Mouse (Mus musculus): Measurements from ENCODE around the gene Dchs2.

The Dchs2 gene

DNA sequence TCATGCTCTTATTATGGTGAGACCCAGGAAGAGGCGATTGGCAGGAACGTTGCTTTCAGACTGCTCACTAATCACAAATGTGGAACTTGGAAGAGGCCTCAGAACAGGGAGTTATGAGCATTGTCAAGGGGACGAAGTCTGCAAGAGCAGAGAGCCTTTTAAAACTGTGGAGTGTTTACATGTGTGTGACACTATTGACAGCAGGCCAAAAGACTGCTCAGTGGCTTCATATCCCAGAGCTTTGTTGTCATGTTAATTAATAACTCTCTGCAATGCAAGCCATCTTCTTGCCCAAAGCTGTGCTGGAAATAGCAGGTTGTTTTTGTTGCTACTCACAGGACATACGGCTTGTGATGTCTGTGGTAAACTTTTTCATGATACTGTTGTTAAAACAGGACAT is 27.9 kb downstream of the Dchs2 start:
- DNase-seq (ENCODE audit: low spot score in 2 of 2) = no peak

DNA sequence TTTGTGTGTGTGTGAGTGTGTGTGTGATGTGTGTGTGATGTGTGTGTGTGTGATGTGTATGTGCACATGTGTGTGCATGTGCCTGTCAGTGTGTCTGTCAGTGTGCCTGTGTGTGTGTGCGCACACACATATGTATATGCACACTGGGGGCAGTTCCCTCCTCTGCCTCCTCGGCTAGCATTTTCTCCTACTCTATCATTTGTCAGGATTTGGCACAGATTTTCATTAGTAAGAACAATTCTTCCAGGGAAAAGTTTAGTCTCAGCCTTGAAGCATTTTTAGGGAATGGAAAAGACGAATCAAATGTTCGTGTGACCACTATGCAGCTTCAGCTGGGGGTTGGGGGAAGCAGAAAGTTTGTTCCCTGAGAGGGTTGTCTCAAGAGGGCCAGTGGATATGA is 28.4 kb downstream of the Dchs2 start:
- no peak for DNase-seq (ENCODE audit: low spot score in 2 of 2)

DNA sequence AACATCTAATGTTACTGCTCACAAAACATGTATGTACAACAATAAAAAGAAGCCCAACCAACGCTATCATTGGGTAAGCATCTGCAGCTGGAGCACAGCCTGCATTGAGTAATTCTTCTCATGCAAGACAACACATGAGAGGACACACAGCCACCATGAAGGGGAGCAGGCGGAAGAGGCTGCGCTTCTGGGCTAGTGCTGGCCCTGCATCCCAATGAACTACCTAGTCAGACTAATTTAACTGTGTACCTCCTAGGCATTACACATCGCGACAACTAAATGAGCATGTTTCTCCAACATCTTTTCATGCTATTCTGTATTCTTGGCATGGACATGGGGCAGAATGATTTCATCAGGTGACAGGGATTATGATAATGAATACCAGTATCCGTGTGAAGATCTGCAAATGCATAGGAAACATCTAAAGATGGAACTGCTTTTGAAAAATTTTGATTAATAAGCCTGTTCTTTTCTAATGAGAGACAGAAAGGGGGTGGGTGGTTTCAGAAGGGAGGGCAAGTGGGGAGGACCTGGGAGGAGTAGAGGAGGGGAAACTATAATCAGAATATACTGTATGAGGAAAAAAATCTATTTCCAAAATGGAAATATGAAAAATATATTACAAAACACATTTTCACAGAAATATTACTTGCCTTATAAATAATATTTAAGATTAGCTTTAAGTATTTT is 33.9 kb downstream of the Dchs2 start:
- no peak for DNase-seq (ENCODE audit: low spot score in 2 of 2)

DNA sequence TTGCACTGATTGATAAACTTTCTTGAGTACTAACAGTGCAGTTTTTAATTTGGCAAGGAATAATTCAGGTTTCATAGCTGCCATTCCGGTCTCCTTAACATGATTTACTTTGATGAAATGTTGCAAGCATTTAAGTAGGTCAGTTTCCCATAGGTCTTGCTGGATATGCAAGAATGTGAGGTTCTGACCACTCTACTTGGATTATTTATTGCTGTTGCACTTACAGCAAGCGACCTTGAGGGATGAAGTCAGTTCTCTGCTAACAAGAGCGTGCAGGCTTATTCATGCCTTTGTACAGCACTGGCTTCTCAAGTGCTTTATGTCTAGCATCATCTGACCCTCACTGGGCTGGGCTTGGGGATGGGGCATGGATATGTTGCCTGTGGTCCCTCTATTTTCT is 35.9 kb downstream of the Dchs2 start:
- no peak for DNase-seq (ENCODE audit: low spot score in 2 of 2)

DNA sequence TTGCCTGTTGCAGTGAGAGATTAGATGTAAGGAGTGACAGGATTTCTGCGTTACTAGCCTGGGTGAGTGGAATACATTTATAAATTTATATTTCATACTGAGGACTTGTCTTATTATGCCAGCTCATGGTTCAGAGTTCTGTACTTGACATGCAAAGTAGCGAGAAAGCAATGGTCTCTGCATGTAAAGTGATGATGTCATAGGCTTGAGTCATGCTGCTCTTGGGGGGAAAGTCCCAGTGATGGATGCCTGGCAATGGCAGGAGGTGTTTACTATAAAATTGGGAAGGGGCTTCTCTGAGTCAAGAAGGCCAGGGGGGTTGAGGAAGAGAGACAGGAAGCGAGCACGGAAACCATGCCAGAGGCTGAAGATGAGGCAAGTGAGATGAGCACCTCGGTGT is 57.8 kb downstream of the Dchs2 start:
- DNase-seq (ENCODE audit: low spot score in 2 of 2) = no peak

DNA sequence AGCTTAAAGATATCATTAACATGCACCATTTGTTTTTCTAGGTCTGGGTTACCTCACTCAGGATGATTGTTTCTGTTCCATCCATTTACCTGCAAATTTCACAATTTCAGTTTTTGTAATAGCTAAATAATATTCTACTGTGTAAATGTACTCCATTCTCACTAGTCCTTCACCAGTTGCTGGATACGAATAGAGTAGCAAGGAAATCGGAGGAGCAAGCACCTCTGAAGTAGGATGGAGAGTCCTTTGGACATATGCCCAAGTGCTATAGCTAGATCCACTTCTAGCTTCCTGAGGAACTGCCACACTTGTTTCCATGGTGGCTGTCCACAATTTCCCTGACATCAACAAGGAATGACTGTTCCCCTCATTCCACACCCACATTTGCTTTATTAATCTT is 63.5 kb downstream of the Dchs2 start:
- no peak for DNase-seq (ENCODE audit: low spot score in 2 of 2)

DNA sequence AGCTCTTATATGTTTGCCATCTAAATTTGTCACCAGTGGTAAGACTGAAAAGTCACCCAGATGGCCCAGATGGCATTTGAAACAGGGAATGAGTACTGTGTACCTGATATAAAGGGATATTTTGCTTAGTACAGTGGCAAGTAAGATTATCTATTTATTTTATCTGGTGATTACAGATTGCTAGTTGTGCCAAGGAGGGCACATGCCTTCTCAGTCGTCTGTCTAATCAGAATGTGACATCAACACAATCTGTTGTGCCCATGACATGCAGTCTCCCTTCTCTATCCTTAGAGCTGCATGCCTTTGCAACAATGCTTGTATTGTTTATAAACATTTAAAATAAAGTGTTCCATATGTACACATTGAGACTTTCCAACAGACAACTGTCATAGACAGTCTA is 64.7 kb downstream of the Dchs2 start:
- DNase-seq (ENCODE audit: low spot score in 2 of 2) = no peak

DNA sequence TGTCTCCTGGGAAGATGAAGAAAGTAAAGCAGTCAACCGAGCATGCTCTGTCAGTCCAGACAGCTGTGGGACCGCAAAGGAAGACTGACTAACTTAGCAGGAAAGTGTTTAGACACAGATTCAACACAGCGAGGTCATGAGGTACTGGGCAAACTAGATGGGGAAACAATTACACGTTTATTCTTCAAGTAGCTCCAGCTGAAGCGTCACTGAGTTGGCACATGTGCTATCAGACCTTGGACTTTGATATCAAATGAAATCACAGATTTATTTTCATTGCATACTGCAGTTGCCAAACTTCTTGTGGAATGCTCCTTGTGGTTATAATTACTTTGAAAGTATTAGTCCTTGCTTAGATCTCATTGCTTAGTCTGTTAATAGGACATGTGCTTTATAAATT is 67.2 kb downstream of the Dchs2 start:
- no peak for DNase-seq (ENCODE audit: low spot score in 2 of 2)

DNA sequence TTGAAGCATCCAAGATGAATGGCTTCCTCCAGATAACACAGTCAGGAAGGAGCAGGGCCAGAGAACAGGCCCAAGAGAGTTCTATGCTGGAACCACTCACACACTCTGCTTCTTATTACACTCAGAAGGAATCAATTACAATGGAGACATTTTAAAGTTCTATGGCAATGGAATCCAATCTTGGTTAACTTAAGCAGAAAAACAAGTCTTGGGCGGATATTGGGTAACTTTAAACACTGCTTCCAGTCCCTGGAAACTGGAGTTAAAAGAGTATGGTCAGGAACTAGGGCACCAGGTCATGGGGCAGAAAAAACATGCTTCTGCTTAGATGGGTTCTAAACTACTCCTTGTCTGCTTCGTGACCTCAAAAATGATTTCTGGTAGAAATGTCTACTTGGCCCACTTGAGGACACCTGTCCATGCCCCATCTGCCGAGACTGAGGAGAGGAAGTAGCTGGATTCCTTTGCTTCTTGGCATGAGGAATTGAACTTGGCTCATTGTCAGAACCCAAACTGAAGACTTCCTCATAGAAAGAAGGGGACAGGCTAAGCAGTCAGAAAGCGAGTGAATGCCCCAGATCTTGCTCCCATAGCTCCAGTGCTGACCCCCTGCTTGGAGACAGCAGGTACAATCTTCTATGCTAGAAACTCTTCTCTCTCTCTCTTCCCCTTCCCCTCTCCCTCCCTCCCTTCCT is 73.7 kb downstream of the Dchs2 start:
- no peak for DNase-seq (ENCODE audit: low spot score in 2 of 2)

DNA sequence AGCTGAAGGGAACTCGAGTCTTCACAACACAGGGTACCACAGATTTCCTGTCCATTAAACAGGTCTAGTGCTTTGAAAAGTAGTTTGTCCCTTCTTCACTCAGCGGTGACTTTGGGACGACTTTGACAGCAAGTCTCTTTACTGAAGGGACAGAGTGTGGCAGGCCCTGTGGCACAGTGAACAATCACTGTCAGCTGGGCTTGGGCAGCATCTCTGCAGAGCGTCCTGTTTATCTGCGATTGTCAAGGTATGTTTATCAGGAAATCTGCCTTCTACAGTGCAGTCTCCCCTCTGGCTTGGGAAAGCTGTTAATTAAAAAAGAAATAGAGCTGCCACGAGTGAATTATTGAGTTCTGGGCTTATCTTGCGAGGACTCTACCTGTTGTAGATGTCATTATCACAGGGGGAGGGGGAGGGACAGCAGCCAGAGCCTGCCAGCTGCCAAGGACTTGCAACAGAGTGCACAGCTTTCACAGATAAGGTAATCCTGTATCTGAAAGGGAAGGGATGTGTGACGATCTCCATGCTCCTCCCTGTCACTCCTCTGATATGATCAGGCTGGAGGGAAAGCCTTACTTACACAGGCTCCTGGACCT is 77.4 kb downstream of the Dchs2 start:
- no peak for DNase-seq (ENCODE audit: low spot score in 2 of 2)

DNA sequence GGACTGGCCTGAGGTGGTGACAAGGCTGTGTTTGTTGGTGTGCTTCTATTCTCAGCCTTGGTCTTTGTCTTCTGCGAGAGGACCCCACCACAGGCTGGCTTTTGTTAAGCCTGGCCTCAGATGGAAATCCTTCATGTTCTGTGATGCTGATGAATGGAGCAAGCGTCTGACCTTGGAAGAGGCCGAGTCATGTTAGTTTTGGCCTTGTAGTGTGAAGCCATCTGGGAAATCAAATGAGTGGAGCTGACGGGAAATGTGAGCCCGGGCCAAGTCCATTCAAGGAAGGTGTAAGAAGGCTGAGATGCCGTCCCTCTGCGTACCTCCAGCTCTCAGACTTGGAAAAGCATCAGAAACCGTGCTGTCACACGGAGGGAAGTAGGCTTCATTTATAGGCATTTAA is 81.9 kb downstream of the Dchs2 start:
- DNase-seq (ENCODE audit: low spot score in 2 of 2) = no peak

DNA sequence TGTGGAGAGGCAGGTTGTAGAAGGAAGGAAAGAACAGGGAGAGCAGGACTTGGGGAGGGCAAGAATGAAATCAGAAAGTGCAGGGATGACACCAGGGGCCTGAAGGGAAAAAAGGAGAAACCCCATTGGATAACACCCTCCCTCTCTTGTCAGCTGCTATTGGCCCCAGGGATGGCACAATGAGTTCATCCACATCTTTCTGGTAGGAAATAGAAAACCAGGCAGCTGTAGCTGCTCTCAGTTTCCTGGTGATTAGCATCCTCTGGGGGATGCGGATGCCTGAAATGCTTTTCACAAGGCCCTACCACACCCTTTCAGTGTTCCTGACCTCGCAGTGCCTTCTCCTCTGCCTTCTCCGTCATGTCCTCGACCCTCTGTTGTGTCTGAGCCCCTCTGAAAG is 82.5 kb downstream of the Dchs2 start:
- DNase-seq (ENCODE audit: low spot score in 2 of 2) = no peak

DNA sequence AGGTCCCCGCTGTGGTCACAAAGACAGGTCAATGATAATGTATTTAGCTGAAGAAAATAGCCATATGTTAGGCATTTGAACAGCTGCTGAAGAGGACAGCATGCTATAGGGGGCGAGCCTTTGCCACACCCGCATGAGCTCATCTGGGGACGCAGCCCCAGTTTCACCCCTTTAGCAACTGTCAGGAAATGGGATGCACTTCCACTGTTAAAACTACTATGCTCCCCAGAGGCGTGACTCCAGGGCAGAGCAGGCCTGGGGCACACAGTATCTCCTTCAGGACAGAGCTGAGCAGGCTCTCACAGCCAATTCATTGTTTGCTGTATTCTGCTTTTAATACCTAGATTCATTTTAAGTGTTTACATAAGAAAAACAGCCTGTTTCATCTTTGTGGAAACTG is 84.2 kb downstream of the Dchs2 start:
- no peak for DNase-seq (ENCODE audit: low spot score in 2 of 2)

DNA sequence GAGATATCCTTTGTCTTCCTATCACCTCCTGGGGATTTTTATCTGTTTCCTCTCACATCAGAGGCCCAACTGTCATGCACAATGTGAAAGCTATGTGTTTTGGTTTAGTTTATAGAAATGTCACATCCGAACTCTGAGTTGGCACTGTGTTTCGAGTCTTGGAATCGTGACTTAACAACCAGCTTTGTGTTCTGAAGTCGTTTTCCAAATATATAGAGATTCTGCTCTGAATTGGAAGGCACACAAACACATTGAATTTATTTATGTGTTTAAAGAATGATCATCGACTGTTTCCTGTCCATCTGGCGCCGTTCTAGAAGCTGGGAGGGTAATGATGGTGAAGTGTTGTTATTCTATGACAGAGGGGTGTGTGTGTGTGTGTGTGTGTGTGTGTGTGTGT is 84.8 kb downstream of the Dchs2 start:
- no peak for DNase-seq (ENCODE audit: low spot score in 2 of 2)

DNA sequence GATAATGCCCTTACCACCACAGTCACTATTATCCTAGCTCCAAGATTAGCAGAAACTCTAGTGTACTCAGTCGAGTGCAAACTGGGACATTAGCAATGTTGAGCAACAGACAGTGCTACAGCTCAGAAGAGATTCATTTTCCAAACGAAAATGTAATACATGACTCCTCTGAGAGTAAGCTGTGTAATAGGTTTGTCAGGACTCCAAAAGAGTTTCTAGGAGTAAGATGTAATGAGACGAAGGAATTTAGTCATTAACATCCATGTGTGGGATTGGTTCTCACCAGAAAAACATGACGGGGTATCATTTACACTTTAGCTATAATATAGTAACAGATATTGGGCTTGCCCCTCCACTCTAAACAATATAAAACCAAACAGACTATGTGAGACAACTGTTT is 90.3 kb downstream of the Dchs2 start:
- DNase-seq (ENCODE audit: low spot score in 2 of 2) = no peak

DNA sequence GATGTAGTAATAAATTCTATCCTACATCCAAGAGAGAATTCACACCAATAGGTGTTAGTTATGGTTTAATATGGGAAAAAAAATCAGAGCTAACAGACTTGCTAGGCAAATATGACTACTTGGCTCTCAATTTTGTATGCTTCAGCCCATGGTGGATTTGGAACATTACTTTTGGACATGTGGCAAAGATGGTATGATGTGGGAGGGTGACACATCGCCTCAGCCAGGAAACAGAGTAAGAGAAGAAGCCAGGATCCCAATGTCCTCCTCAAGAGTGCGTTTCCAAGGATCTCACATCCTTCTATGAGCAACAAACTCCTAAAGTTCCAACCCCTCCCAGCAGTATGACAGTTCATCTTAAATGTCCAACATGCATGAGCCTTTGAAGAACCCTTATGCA is 92.4 kb downstream of the Dchs2 start:
- DNase-seq (ENCODE audit: low spot score in 2 of 2) = no peak

DNA sequence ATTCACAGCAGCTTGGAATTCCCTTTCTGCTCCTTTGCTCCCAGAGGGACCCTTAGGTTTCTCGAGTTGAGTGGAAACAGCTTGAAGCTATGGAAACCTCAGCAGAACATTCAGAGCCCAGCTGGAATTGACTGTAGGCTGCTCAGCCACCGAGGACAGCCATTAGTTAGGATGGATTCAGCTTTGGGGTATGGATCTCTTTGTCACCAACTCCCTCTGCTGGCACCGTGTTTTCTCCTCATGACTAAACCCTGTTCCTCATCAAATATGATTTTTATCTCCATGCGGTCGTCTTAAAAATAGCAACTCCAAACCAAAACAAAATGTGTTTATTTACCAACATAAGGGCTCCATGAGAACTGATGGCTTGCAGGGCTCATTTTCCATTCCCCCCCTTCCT is 94.4 kb downstream of the Dchs2 start:
- DNase-seq (ENCODE audit: low spot score in 2 of 2) = no peak

DNA sequence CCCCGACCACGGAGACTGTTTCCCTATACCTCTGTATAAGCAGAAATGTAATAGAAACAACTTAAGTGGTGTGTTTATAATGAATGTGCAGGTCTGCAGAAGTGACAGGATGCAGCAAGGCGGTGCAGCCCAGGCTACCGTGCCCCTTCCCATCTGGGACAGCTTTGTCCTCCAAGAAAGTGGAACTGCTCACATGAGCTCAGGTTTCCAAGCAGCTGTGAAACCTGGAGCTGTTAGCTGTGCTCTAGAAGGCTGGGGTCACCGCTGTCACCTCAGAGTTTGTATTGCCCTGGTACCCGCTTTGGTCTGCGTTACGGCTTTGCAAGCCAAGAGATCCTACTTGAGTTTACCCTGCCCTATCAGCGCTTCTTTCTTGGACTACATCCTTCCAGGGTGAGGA is 100.6 kb downstream of the Dchs2 start:
- no peak for DNase-seq (ENCODE audit: low spot score in 2 of 2)

DNA sequence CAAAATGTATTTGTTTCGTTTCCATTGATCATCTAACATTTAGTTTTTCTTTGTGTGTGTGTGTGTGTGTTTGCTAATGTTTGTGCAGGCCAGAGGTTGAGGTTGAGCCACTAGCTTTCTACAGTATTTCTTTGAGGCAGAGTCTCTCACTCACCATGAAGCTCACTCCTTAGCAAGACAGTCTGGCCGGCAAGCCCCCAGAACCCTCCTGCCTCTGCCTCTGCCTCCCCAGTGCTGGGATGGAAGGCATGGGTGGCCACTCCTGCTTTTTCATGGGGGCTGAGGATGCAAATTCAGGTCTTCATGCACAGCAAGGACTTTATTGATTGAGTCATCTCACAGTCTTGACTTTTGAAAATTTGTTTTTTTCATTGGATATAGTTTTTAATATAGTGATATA is 102.6 kb downstream of the Dchs2 start:
- DNase-seq (ENCODE audit: low spot score in 2 of 2) = no peak

DNA sequence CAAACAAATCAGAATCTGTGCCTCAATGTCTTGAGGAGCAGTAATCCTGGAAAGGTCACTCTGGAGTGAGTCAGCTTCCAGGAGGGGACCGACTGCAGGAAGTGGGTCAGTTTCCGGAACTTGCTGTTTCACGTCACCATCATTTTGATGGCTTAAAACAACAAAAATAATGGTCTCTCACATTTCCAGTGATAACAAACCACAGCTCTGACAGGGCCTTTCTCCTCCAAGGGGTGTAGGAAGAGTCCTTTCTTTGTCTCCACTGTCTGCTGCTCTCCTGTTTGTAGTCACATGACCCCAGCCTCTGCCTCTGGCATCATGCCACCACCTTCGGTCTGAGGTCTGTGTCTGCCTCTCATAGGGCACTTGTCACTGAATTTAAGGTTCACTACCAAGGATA is 106.7 kb downstream of the Dchs2 start:
- no peak for DNase-seq (ENCODE audit: low spot score in 2 of 2)

DNA sequence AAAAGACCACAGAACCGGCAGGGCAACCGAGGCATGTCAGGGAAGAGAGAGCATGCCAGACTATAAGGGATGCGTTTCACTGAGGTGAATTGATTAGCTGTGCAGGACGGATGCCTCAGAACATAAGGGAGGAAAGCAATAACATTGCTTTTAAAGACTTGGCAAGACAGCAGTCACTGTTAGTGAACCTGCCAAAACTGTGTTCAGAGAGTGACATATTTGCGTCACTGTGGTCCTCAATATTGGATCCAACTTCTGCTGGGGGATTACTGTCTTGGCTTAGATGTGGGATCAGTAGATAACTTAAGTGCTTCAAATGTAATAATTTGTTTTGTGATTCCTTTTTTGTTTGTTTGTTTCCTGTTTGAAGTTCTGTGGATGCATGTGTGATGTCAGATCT is 107.3 kb downstream of the Dchs2 start:
- no peak for DNase-seq (ENCODE audit: low spot score in 2 of 2)

DNA sequence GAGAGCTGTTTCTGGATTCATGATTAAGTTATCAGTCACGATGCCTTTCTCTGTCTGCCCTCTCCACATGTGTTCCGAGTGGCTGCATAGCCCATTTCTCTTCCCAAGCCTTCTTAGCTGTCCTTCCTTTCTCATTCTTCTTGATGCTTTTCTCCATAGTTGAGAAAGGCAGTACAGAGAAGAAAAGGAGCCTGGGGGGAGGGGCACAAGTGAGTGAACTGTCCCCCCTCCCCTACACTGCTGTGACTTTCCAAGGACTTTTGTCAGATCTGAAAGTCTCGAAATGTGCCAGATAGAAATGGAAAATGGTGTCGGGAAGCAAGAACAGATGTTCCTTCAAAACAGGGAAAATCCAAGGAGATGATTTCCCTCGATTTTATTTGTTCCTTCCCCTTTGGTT is 118.8 kb downstream of the Dchs2 start:
- DNase-seq (ENCODE audit: low spot score in 2 of 2) = no peak

DNA sequence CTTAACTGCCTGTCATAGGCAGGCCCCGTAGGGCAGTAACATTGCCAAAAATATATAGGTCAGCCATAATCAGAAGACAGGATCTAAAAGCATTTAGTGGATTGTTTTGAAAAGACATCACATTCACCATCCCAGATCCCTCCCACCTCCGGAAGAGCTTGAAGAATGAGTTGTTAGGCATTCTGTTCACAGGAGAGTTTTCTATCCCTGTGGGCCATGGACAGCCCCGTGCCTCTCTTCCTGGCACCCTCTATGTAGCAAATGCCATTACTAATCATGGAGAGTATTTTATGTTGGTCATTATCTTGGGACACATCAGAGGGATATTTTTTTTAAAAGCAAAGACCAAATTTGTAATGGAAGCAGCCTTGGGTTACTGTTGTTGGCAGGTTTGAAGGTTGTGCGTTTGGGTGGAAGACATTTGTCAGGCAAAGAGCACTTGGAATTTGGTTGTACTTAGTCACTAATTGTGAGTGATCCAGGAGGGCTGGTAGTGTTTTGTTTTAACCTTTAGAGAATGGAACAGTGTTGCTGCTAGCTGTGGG is 122.3 kb downstream of the Dchs2 start:
- DNase-seq (ENCODE audit: low spot score in 2 of 2) = no peak

All from spleen, postnatal 14 days (tissue).